Mouse (Mus musculus) urinary bladder, postnatal 36 days (tissue): Measurements from ENCODE around the gene Luc7l3.

ENCODE experiments used
- DNase-seq, 2 experiments: peaks; one replicate each; pipeline ENCODE4 v3.0.0; 2022; ENCODE audit warnings: low spot score in 2 of 2, mixed read lengths in 1 of 2

Gene Luc7l3

GRCm38 (mm10) chr11:94338347-94338746 is 16.6 kb upstream of the Luc7l3 start:
- DNase-seq: no peak

- DNase-seq: no peak
Observed at GRCm38 (mm10) chr11:94336551-94336950, 14.8 kb upstream of the Luc7l3 start.

DNA sequence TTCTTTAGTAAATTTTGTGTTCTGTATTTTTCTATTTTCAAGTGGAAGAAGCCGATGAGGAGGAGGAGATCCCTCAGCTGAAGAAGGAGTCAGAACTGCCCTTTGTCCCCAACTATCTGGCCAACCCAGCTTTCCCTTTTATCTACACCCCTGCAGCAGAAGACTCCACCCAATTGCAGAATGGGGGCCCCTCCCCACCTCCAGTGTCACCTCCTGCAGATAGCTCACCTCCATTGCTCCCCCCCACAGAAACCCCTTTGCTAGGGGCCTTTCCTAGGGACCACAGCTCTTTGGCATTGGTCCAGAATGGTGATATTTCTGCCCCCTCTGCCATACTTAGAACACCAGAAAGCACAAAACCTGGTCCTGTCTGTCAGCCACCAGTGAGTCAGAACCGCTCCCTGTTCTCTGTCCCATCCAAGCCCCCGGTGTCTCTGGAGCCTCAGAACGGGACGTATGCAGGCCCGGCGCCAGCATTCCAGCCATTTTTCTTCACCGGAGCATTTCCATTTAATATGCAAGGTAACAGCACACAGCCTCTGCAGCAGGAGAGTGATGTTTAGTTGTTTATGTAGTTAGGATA is 12.7 kb upstream of the Luc7l3 start:
- no peak for DNase-seq

DNA sequence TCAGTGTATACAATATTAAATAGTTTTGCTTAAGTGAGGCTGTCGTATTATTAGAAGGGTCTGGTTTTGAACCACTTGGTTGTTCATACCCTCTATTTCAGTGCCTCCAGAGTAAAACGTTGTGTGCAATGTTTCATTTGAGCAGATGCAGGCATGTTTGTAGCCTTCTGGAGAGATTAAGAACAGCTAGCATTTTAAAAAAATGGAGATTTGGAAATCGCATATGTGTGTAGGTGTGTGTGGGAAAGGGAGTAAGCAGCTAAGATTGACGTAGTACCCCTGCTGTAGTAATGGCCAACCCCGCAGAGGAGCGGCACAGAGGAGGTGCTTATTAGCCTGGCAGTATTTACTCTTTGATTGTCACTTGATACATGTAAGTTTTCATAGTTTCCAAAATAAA is 10.9 kb upstream of the Luc7l3 start:
- DNase-seq: no peak

DNA sequence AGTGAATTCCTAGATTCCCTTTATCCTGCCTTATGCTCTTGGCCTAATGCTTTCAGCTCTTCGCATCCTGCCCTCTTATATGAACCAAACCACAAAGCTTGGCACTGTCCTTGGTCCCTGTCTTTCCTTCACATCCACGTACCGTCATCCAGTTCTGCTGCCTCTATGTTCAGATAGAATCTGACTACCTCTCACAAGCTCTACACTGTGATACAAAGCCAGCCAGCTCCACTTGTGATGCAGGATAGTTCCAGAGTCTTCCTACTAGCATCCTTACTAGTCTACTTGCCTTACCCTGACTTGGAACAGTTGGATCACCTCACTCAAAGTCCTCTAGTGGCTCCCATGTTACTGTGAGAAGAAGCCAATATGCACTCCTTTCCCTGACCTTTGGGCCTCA is 8.4 kb upstream of the Luc7l3 start:
- DNase-seq: no peak

DNA sequence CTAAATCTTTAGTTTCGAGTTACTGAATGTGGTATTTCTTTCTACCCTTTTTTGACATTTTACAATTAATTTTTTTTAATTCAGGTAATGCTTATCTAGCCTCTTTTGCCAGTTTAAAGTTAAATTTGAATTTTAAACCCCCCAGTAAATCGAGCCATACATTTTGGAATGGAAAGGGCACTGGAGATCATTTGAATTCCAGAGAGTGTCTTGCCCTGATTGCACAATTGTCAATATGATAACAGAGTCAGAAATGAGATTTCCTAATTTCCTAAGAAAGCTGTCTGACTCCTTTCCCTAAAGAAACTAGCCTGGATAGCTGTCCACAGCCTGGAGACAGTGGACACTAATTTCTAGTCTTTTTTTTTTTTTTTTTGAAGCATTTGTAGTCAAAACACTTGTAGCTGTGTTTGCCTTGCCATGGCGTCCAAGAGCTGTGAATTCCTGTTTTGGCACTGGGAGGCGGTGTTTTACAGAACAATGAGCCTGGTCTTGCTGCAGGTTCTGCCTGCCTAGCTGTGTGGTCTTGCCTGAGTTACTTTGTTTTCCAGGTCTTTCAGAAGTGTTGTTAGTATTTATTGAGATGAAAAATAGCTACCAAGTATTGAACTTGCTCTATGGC is 7.6 kb upstream of the Luc7l3 start:
- DNase-seq: peak; percentile 35 to 48

DNA sequence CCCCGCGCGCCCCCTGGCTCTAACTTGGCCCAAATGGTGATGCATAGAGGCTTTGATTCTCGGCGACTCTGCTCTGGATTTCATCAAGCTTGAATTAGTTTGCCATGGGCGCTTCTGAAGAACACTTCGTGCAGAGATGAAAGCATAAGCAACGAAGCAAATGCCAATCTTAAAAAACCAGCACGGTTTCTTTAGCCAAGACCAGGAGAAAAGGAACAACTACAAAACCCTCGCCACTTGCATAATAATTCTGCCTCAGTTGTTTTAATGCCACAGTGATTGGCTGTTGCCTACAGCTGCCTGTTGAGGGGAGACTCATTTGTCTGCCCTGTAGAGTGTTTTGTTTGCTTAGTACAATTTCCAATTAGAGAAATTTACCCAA is 6.8 kb upstream of the Luc7l3 start:
- no peak for DNase-seq

DNA sequence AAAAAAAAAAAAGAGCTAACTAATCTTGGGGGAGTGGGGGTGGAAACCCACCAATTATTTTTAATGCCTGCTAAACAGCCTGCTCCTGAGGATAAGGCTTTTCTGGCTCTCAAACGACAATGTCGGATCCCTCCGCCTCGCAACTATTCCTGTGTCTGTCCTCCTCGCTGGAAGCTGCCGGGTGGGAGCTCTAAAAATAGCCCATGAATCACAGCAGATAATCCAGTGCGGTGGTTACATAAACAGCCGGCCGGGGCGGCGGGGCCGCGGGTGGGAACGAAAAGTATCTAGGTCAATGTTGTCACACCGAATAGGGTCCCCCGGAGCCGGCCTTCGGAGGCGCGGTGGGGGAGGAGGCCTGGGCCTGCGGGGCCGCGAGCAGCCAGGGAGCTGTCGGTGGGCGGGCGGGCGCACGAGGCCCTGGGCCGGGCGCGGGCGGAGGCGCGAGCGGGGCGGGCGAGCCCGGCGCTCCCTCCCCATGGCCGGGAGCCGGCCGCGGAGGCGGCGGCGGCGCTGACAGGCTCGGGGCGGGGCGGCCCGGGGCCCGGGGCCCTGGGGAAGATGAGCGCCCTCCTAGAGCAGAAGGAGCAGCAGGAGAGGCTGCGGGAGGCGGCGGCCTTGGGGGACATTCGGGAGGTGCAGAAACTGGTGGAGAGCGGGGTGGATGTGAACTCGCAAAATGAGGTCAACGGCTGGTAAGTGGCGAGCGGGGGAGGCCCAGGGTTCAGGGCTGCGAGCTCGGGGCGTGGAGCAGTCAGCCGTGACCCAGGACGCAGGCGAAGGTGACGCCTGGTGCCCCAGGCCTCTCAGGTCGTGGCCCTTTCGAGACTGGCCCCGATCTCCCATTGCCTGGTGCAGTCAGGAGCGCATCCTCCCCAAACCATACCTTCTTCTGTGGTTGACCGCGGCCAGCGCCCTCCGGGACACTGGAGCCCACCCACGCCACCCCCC is 6.2 kb upstream of the Luc7l3 start, which contains the start of gene Ankrd40:
Ankrd40 (plus strand) TSS at position 309 of the 951 bp plus-strand sequence.
- DNase-seq: peak; percentile 89 to 95

- DNase-seq: no peak
Observed at GRCm38 (mm10) chr11:94326961-94327411, 5.2 kb upstream of the Luc7l3 start.

DNA sequence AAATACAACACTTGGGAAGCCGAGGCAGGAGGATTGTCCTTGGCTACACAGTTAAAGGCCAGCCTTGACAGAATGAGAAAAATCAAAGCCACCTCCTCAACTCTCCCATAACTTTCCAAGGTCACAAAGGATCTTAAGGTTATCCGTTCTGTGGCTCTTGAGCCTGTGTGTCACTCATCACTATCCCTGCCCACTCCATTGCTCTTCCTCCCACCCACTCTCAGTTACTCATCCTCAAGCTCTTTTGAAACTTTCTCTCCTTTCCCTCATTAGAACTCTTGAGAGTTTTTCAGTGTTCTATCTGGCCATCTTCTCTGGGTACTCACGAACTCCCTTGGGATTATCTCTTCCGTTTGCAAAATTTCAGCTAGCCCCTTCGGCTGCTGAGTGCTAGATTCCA is 2.8 kb upstream of the Luc7l3 start:
- no peak for DNase-seq

DNA sequence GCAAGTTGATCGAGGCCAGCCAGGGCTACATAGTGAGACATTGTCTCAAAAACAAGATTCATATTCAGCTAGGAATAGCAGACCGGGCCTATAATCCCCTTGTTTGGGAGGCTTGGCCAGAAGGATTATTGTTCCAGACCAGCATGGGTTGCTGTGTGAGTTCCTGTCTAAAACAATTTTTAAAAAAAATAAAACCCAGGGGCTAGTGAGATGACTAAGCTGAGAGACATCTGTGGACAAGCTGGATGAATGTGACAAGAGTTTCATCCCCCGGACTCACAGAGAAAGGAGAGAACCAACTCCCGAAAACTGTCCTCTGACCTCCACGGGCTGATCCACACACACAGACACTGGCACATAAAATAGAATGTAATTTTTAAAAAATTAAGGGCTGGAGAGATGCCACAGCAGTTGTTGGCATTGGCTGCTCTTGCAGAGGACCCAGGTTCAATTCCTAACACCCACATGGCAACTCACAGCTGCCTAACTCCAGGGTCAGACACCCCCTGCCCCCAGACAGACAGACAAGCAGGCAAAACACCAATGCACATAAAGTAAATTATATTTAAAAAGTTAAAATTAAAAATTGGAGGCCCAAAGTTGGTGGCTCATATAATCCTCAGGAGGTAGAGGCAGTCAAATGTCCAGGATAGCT is 1.6 kb upstream of the Luc7l3 start:
- DNase-seq: no peak

- no peak for DNase-seq
Observed at GRCm38 (mm10) chr11:94322636-94323035, 848 bp upstream of the Luc7l3 start.

GRCm38 (mm10) chr11:94320969-94321930 is 538 bp downstream of the Luc7l3 start:
- peak in 1 of 2 experiments; percentile 56 for DNase-seq

GRCm38 (mm10) chr11:94318056-94318455 is 3.7 kb downstream of the Luc7l3 start:
- DNase-seq: no peak

GRCm38 (mm10) chr11:94317515-94317914 is 4.3 kb downstream of the Luc7l3 start:
- DNase-seq: no peak

- DNase-seq: no peak
Observed at GRCm38 (mm10) chr11:94317014-94317413, 4.8 kb downstream of the Luc7l3 start.

DNA sequence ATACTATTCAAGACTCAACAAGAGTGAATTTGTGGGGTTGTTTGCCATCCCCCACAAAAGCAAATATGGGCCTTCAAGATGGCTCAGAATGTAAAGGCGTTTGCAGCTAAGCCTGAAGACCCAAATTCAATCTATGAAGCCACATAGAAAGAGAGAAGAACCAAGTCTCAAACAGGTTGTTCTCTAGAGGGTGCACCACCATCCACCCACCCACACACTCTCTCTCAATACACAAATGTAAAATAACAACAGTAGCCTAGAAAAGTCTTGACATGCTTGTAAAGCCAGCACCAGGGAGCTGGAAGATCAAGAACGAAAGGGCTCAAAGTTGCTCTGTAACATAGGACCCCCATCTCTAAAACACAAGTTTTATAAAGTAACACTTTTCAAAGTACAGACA is 5.3 kb downstream of the Luc7l3 start:
- no peak for DNase-seq

GRCm38 (mm10) chr11:94315308-94315707 is 6.5 kb downstream of the Luc7l3 start:
- no peak for DNase-seq

DNA sequence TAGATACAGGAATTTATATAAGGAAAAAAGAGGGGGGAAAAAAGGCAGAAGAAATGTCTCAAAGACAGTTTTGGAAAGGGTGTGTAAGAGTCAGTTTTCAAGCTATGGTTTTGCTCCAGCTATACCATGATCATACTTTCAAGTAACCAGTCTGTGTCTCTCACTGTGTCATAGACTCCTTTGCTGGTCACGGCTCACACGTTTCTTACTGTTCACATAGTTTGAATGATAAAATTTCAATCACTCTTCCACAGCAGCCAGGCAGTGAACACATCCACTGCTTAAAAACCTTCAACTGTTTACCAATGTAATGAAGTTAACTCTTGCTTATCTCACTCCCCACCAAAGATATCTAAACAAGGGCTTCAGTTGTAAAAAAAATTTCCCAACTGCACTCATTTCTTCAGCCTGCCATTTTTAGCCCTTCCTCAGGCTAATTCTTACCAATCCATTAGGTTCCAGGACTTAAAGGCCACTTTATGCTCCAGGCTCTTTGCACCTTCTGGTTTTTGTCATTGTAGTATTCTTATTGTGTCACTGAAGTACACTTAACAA is 7.6 kb downstream of the Luc7l3 start:
- DNase-seq: no peak

DNA sequence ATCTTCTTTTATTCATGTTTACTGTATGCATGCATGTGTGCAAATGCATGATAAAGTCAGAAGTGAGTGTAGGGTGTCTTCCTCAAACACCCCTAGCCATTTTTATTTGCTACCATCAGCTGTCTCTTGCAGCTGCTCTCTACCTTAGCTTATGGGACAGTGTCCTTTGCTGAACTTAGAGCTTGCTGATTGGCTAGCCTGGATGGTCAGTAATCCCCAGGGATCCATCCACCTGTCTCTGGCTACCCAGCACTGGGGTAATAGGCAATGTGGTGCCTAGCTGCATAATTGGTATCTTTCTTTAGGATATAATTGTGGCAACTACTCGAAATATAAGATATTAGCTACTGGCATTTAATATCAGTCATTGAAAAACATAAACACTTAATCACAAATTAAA is 9.1 kb downstream of the Luc7l3 start:
- no peak for DNase-seq
